16 mouse cellular contexts compared by ENCODE assay signal in the genomic region with DNA sequence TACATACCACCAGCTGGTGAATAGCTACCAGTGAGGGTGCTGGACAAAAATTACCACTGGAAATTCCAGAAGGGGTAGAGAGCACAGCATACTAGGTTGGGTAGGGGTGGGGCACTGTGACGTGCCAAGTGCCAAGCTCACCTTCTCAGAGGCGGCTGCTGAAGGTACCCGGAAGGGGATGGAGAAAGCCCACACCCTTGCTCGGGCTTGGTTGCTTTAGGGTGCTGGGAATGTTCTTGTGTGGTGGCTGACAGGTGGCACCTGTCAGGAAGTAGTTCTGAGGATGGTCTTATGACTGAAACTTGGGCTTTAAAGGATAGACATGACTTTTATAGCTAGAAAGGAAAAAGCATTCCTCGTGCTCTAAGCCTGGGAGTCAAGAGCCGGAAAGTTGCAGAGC.
"Had no signal": no experiment of that assay in that cellular context is flagged by ENCODE, and none has a peak within 500 bp of the region (broad histone marks: within the 10 kb centered on the region; RNA-seq: fewer than 3 reads in every experiment).

No protein-coding gene starts in this region.

- DNase-seq: heart, postnatal 10 days; heart, postnatal 14 days; heart, postnatal 36 days; heart, postnatal 4 days; kidney, adult 11 months; kidney, adult 18-20 months; kidney, adult 2 months; kidney, adult 8-10 months; kidney, adult 9 months; kidney, postnatal 10 days; kidney, postnatal 14 days; kidney, postnatal 25 days; kidney, postnatal 36 days; kidney, postnatal 4 days; layer of hippocampus, adult 9-11 months; layer of hippocampus, postnatal 36 days had no signal
